Comparison of ENCODE assay signal across 9 mouse cellular contexts in genomic region chr3:45555736-45556135, GRCm38 (mm10).
A peak's percentile ranks its signal among the peaks of the same experiment; 100 is the strongest.
DNase-seq lines count a peak whose midpoint lies in the region; ATAC-seq lines count a peak whose summit lies in the region.
"Had no signal": no experiment of that assay in that cellular context is flagged by ENCODE, and none has a peak within 500 bp of the region (broad histone marks: within the 10 kb centered on the region; RNA-seq: fewer than 3 reads in every experiment).

No protein-coding gene starts in this region.

- no peaks in the 10 kb centered on the region for H3K9me3 ChIP-seq in forebrain, embryonic 11.5 days (ENCODE audit: control insufficient read depth, low read length)
- H3K9me3 ChIP-seq in kidney, embryonic 14.5 days (ENCODE audit: control insufficient read depth, low read length): no peaks in the 10 kb centered on the region
- no peaks in the 10 kb centered on the region for H3K9me3 ChIP-seq in limb, embryonic 11.5 days (ENCODE audit: control insufficient read depth, low read length)
- H3K9me3 ChIP-seq in heart, embryonic 11.5 days (replicated peaks; ENCODE audit: control insufficient read depth, low read length): no peaks in the 10 kb centered on the region
- H3K9me3 ChIP-seq: embryonic facial prominence, embryonic 15.5 days had no signal

- H3K27ac ChIP-seq in forebrain, embryonic 11.5 days (ENCODE audit: low read depth, low read length): no peak overlapping the region
- H3K27ac ChIP-seq in kidney, embryonic 14.5 days (ENCODE audit: low read depth, low read length): no peak overlapping the region
- H3K27ac ChIP-seq in limb, embryonic 11.5 days (replicated peaks; ENCODE audit: low read depth, low read length): no peak overlapping the region
- H3K27ac ChIP-seq in heart, embryonic 11.5 days (ENCODE audit: low read depth, low read length): no peak overlapping the region
- H3K27ac ChIP-seq: embryonic facial prominence, embryonic 15.5 days had no signal

- no peak overlapping the region for H3K4me2 ChIP-seq in forebrain, embryonic 11.5 days (ENCODE audit: low read depth, low read length, severe bottlenecking)
- H3K4me2 ChIP-seq in kidney, embryonic 14.5 days (replicated peaks; ENCODE audit: low read depth, low read length): no peak overlapping the region
- H3K4me2 ChIP-seq in limb, embryonic 11.5 days (ENCODE audit: low read depth, severe bottlenecking): no peak overlapping the region
- H3K4me2 ChIP-seq in heart, embryonic 11.5 days: no peak overlapping the region
- H3K4me2 ChIP-seq: embryonic facial prominence, embryonic 15.5 days had no signal

- no peaks in the 10 kb centered on the region for H3K36me3 ChIP-seq in forebrain, embryonic 11.5 days (ENCODE audit: control insufficient read depth, insufficient read depth, low read length)
- H3K36me3 ChIP-seq in kidney, embryonic 14.5 days (ENCODE audit: control insufficient read depth, insufficient read depth, low read length): no peaks in the 10 kb centered on the region
- H3K36me3 ChIP-seq in limb, embryonic 11.5 days (ENCODE audit: control insufficient read depth, insufficient read depth, low read length): no peaks in the 10 kb centered on the region
- no peaks in the 10 kb centered on the region for H3K36me3 ChIP-seq in heart, embryonic 11.5 days (ENCODE audit: control insufficient read depth, insufficient read depth, low read length)
- H3K36me3 ChIP-seq: embryonic facial prominence, embryonic 15.5 days had no signal

- WGBS in forebrain, embryonic 11.5 days: 19% methylated on average over 1 of the region's 1 CpGs
- WGBS in kidney, embryonic 14.5 days: 31% methylated on average over 1 of the region's 1 CpGs
- 34% methylated on average over 1 of the region's 1 CpGs for WGBS in limb, embryonic 11.5 days
- 30% methylated on average over 1 of the region's 1 CpGs for WGBS in heart, embryonic 11.5 days (ENCODE audit: insufficient replicate concordance)

- H3K4me1 ChIP-seq in forebrain, embryonic 11.5 days (replicated peaks; ENCODE audit: control insufficient read depth, insufficient read depth, low read length): no peaks in the 10 kb centered on the region
- H3K4me1 ChIP-seq in kidney, embryonic 14.5 days (ENCODE audit: control insufficient read depth, insufficient read depth, low read length): no peaks in the 10 kb centered on the region
- no peaks in the 10 kb centered on the region for H3K4me1 ChIP-seq in limb, embryonic 11.5 days (ENCODE audit: control insufficient read depth, insufficient read depth, low read length)
- H3K4me1 ChIP-seq in heart, embryonic 11.5 days (ENCODE audit: control insufficient read depth, insufficient read depth, low read length): no peaks in the 10 kb centered on the region
- H3K4me1 ChIP-seq: embryonic facial prominence, embryonic 15.5 days had no signal

- no peak overlapping the region for H3K9ac ChIP-seq in forebrain, embryonic 11.5 days (ENCODE audit: low read length)
- no peak overlapping the region for H3K9ac ChIP-seq in kidney, embryonic 14.5 days (ENCODE audit: low read depth, low read length)
- H3K9ac ChIP-seq in limb, embryonic 11.5 days (ENCODE audit: low read length): no peak overlapping the region
- no peak overlapping the region for H3K9ac ChIP-seq in heart, embryonic 11.5 days (ENCODE audit: low read depth, low read length)
- H3K9ac ChIP-seq: embryonic facial prominence, embryonic 15.5 days had no signal

- no peaks in the 10 kb centered on the region for H3K27me3 ChIP-seq in forebrain, embryonic 11.5 days (ENCODE audit: control insufficient read depth, insufficient read depth, low read length)
- no peaks in the 10 kb centered on the region for H3K27me3 ChIP-seq in kidney, embryonic 14.5 days (ENCODE audit: control insufficient read depth, insufficient read depth, low read length)
- no peaks in the 10 kb centered on the region for H3K27me3 ChIP-seq in limb, embryonic 11.5 days (ENCODE audit: control insufficient read depth, insufficient read depth, low read length)
- no peaks in the 10 kb centered on the region for H3K27me3 ChIP-seq in heart, embryonic 11.5 days (ENCODE audit: control insufficient read depth, insufficient read depth, low read length)
- H3K27me3 ChIP-seq: embryonic facial prominence, embryonic 15.5 days had no signal

- peak; percentile 8 for DNase-seq in ovary, postnatal 36 days (ENCODE audit: low spot score)
- no peak for DNase-seq in ovary, adult 18-20 months (ENCODE audit: low spot score)
- DNase-seq in brain, embryonic 18.5 days (ENCODE audit: low read depth, low spot score): peak; percentile 16
- peak; percentile 67 for DNase-seq in forebrain, embryonic 11.5 days (ENCODE audit: low spot score)
- peak; percentile 70 for DNase-seq in limb, embryonic 11.5 days (ENCODE audit: low spot score)
- peak; percentile 70 to 83 for DNase-seq in right cerebral cortex, postnatal 10 days (ENCODE audit: low spot score in 2 of 2)

- ATAC-seq in forebrain, embryonic 11.5 days (replicated peaks; ENCODE audit: low FRiP score): peak; percentile 86
- 0 out of 2 replicates have a peak, but pooled peaks have one; percentile 76 for ATAC-seq in kidney, embryonic 14.5 days (ENCODE audit: low FRiP score, low TSS enrichment)
- ATAC-seq in limb, embryonic 11.5 days (ENCODE audit: insufficient number of reproducible peaks, low FRiP score, low TSS enrichment, low read depth): no peak
- no peak for ATAC-seq in heart, embryonic 11.5 days (replicated peaks; ENCODE audit: insufficient number of reproducible peaks, low FRiP score, low TSS enrichment)

- H3K4me3 ChIP-seq in forebrain, embryonic 11.5 days (ENCODE audit: low read depth, low read length): no peak overlapping the region
- no peak overlapping the region for H3K4me3 ChIP-seq in kidney, embryonic 14.5 days (ENCODE audit: low read length)
- H3K4me3 ChIP-seq in limb, embryonic 11.5 days (ENCODE audit: low read depth, low read length): no peak overlapping the region
- H3K4me3 ChIP-seq in heart, embryonic 11.5 days (ENCODE audit: low read depth, low read length): no peak overlapping the region
- H3K4me3 ChIP-seq: embryonic facial prominence, embryonic 15.5 days had no signal

Comparison
In these comparisons a context has a peak if more than half of its experiments do, and no peak if none do; other contexts are left out.
1. ATAC-seq: peak in forebrain, embryonic 11.5 days (single experiment) and kidney, embryonic 14.5 days (single experiment); none in limb, embryonic 11.5 days (single experiment) and heart, embryonic 11.5 days (single experiment).